Mouse (Mus musculus): ENCODE data around the gene Fam213b. TPM values are rescaled to one million over a fixed set of nuclear protein-coding genes. Genes with fewer than 3 reads are reported as not detected.

The Fam213b gene
- polyA plus RNA-seq, 1 experiment from 2014 or later = 52.1 TPM

- H3K4me2 ChIP-seq (ENCODE audit: low read length) = peak overlapping the region; percentile 55; the same call in 1 of the 2 replicates
- DNase-seq (no peak), ATAC-seq (ENCODE audit: low FRiP score, low TSS enrichment) (no peak)
- H3K9me3 ChIP-seq (ENCODE audit: control insufficient read depth, low read length) = no peaks in the 10 kb centered on the region
- H3K4me3 ChIP-seq (replicated peaks; ENCODE audit: low read depth, low read length) = no peak overlapping the region
- peak overlapping the region; percentile 53 for H3K27ac ChIP-seq (replicated peaks; ENCODE audit: low read depth, low read length)
- peaks cover 11% of the 10 kb centered on the region for H3K4me1 ChIP-seq (ENCODE audit: control insufficient read depth, insufficient read depth, low read length)
- H3K27me3 ChIP-seq (ENCODE audit: control insufficient read depth, insufficient read depth, low read length) = no peaks in the 10 kb centered on the region
- H3K9ac ChIP-seq (replicated peaks; ENCODE audit: low read length) = no peak overlapping the region
- 82% methylated on average over 3 of the region's 3 CpGs for WGBS
- no peaks in the 10 kb centered on the region for H3K36me3 ChIP-seq (ENCODE audit: control insufficient read depth, insufficient read depth, low read length)
Observed at GRCm38 (mm10) chr4:154863436-154863935, 35.4 kb downstream of the Fam213b start.

- WGBS = 76% methylated on average over 5 of the region's 5 CpGs
- no peak overlapping the region for H3K4me2 ChIP-seq (ENCODE audit: low read length)
Observed at GRCm38 (mm10) chr4:154861967-154862366, 37.0 kb downstream of the Fam213b start.

GRCm38 (mm10) chr4:154858601-154859000 is 40.3 kb downstream of the Fam213b start:
- no peak for ATAC-seq (ENCODE audit: low FRiP score, low TSS enrichment)
- 85% methylated on average over 3 of the region's 3 CpGs for WGBS
- Histone ChIP-seq H3K4me3 (replicated peaks; ENCODE audit: low read depth, low read length) (no peak overlapping the region), H3K4me1 (ENCODE audit: control insufficient read depth, insufficient read depth, low read length) (no peaks in the 10 kb centered on the region; the same call in 1 of the 2 replicates), H3K9ac (replicated peaks; ENCODE audit: low read length) (no peak overlapping the region), H3K27ac (replicated peaks; ENCODE audit: low read depth, low read length) (no peak overlapping the region), H3K27me3 (ENCODE audit: control insufficient read depth, insufficient read depth, low read length) (peaks cover 14% of the 10 kb centered on the region; the same call in 1 of the 2 replicates), H3K36me3 (ENCODE audit: control insufficient read depth, insufficient read depth, low read length) (no peaks in the 10 kb centered on the region), H3K4me2 (ENCODE audit: low read length) (no peak overlapping the region), H3K9me3 (ENCODE audit: control insufficient read depth, low read length) (no peaks in the 10 kb centered on the region)
- no peak for DNase-seq

More at GRCm38 (mm10) chr4:154861967-154862366, 37.0 kb downstream of the Fam213b start:
- Histone ChIP-seq H3K9me3 (ENCODE audit: control insufficient read depth, low read length) (no peaks in the 10 kb centered on the region), H3K4me3 (replicated peaks; ENCODE audit: low read depth, low read length) (no peak overlapping the region), H3K9ac (replicated peaks; ENCODE audit: low read length) (no peak overlapping the region), H3K4me1 (ENCODE audit: control insufficient read depth, insufficient read depth, low read length) (peaks cover 11% of the 10 kb centered on the region), H3K36me3 (ENCODE audit: control insufficient read depth, insufficient read depth, low read length) (no peaks in the 10 kb centered on the region), H3K27ac (replicated peaks; ENCODE audit: low read depth, low read length) (no peak overlapping the region), H3K27me3 (ENCODE audit: control insufficient read depth, insufficient read depth, low read length) (no peaks in the 10 kb centered on the region)
- no peak for DNase-seq
- no peak for ATAC-seq (ENCODE audit: low FRiP score, low TSS enrichment)

- Histone ChIP-seq H3K9me3 (ENCODE audit: control insufficient read depth, low read length) (no peaks in the 10 kb centered on the region), H3K4me2 (ENCODE audit: low read length) (no peak overlapping the region), H3K4me1 (ENCODE audit: control insufficient read depth, insufficient read depth, low read length) (no peaks in the 10 kb centered on the region; the same call in 1 of the 2 replicates), H3K27me3 (ENCODE audit: control insufficient read depth, insufficient read depth, low read length) (peaks cover 14% of the 10 kb centered on the region; the same call in 1 of the 2 replicates), H3K36me3 (ENCODE audit: control insufficient read depth, insufficient read depth, low read length) (no peaks in the 10 kb centered on the region), H3K4me3 (replicated peaks; ENCODE audit: low read depth, low read length) (no peak overlapping the region), H3K27ac (replicated peaks; ENCODE audit: low read depth, low read length) (no peak overlapping the region), H3K9ac (replicated peaks; ENCODE audit: low read length) (no peak overlapping the region)
- DNase-seq (no peak), ATAC-seq (ENCODE audit: low FRiP score, low TSS enrichment) (no peak)
- 79% methylated on average over 10 of the region's 10 CpGs for WGBS
Observed at GRCm38 (mm10) chr4:154857366-154858240, 41.3 kb downstream of the Fam213b start.

GRCm38 (mm10) chr4:154856882-154857281 is 42.1 kb downstream of the Fam213b start:
- WGBS = 86% methylated on average over 7 of the region's 7 CpGs
- ATAC-seq (ENCODE audit: low FRiP score, low TSS enrichment) = no peak

GRCm38 (mm10) chr4:154856480-154856837 is 42.5 kb downstream of the Fam213b start:
- Histone ChIP-seq H3K9me3 (ENCODE audit: control insufficient read depth, low read length) (no peaks in the 10 kb centered on the region), H3K27ac (replicated peaks; ENCODE audit: low read depth, low read length) (peak overlapping the region; percentile 86), H3K27me3 (ENCODE audit: control insufficient read depth, insufficient read depth, low read length) (peaks cover 14% of the 10 kb centered on the region; the same call in 1 of the 2 replicates), H3K4me3 (replicated peaks; ENCODE audit: low read depth, low read length) (peak overlapping the region; percentile 49), H3K4me2 (ENCODE audit: low read length) (peak overlapping the region; percentile 78), H3K4me1 (ENCODE audit: control insufficient read depth, insufficient read depth, low read length) (no peaks in the 10 kb centered on the region; the same call in 1 of the 2 replicates), H3K9ac (replicated peaks; ENCODE audit: low read length) (peak overlapping the region; percentile 63), H3K36me3 (ENCODE audit: control insufficient read depth, insufficient read depth, low read length) (no peaks in the 10 kb centered on the region)
- no peak for ATAC-seq (ENCODE audit: low FRiP score, low TSS enrichment)
- 18% methylated on average over 9 of the region's 9 CpGs for WGBS
- DNase-seq = no peak

More at GRCm38 (mm10) chr4:154856882-154857281, 42.1 kb downstream of the Fam213b start:
- no peaks in the 10 kb centered on the region for H3K9me3 ChIP-seq (ENCODE audit: control insufficient read depth, low read length)
- peaks cover 14% of the 10 kb centered on the region; the same call in 1 of the 2 replicates for H3K27me3 ChIP-seq (ENCODE audit: control insufficient read depth, insufficient read depth, low read length)
- no peak for DNase-seq
- H3K27ac ChIP-seq (replicated peaks; ENCODE audit: low read depth, low read length) = peak overlapping the region; percentile 86
- H3K9ac ChIP-seq (replicated peaks; ENCODE audit: low read length) = peak overlapping the region; percentile 63; the same call in 1 of the 2 replicates
- H3K4me2 ChIP-seq (ENCODE audit: low read length) = peak overlapping the region; percentile 78
- H3K4me3 ChIP-seq (replicated peaks; ENCODE audit: low read depth, low read length) = peak overlapping the region; percentile 49; the same call in 1 of the 2 replicates
- H3K4me1 ChIP-seq (ENCODE audit: control insufficient read depth, insufficient read depth, low read length) = no peaks in the 10 kb centered on the region; the same call in 1 of the 2 replicates
- no peaks in the 10 kb centered on the region for H3K36me3 ChIP-seq (ENCODE audit: control insufficient read depth, insufficient read depth, low read length)

- no peaks in the 10 kb centered on the region; the same call in 1 of the 2 replicates for H3K4me1 ChIP-seq (ENCODE audit: control insufficient read depth, insufficient read depth, low read length)
- DNase-seq = peak; percentile 98
- no peaks in the 10 kb centered on the region for H3K36me3 ChIP-seq (ENCODE audit: control insufficient read depth, insufficient read depth, low read length)
- H3K27me3 ChIP-seq (ENCODE audit: control insufficient read depth, insufficient read depth, low read length) = peaks cover 14% of the 10 kb centered on the region; the same call in 1 of the 2 replicates
- peak overlapping the region; percentile 63 for H3K9ac ChIP-seq (replicated peaks; ENCODE audit: low read length)
- peak; percentile 96 for ATAC-seq (ENCODE audit: low FRiP score, low TSS enrichment)
- peak overlapping the region; percentile 49 for H3K4me3 ChIP-seq (replicated peaks; ENCODE audit: low read depth, low read length)
- H3K27ac ChIP-seq (replicated peaks; ENCODE audit: low read depth, low read length) = peak overlapping the region; percentile 86
- no peaks in the 10 kb centered on the region for H3K9me3 ChIP-seq (ENCODE audit: control insufficient read depth, low read length)
- H3K4me2 ChIP-seq (ENCODE audit: low read length) = peak overlapping the region; percentile 78
- under 1% methylated on average over 110 of the region's 110 CpGs for WGBS
Observed at GRCm38 (mm10) chr4:154855721-154856479, 43.0 kb downstream of the Fam213b start.

- H3K4me2 ChIP-seq (ENCODE audit: low read length) = peak overlapping the region; percentile 78
- no peaks in the 10 kb centered on the region for H3K9me3 ChIP-seq (ENCODE audit: control insufficient read depth, low read length)
- H3K4me1 ChIP-seq (ENCODE audit: control insufficient read depth, insufficient read depth, low read length) = no peaks in the 10 kb centered on the region; the same call in 1 of the 2 replicates
- H3K9ac ChIP-seq (replicated peaks; ENCODE audit: low read length) = no peak overlapping the region; the same call in 1 of the 2 replicates
- H3K27ac ChIP-seq (replicated peaks; ENCODE audit: low read depth, low read length) = peak overlapping the region; percentile 86; the same call in 1 of the 2 replicates
- WGBS = 59% methylated on average over 12 of the region's 12 CpGs
- peaks cover 14% of the 10 kb centered on the region; the same call in 1 of the 2 replicates for H3K27me3 ChIP-seq (ENCODE audit: control insufficient read depth, insufficient read depth, low read length)
- peak overlapping the region; percentile 49; the same call in 1 of the 2 replicates for H3K4me3 ChIP-seq (replicated peaks; ENCODE audit: low read depth, low read length)
- H3K36me3 ChIP-seq (ENCODE audit: control insufficient read depth, insufficient read depth, low read length) = no peaks in the 10 kb centered on the region
- no peak for ATAC-seq (ENCODE audit: low FRiP score, low TSS enrichment)
- DNase-seq = no peak
Observed at GRCm38 (mm10) chr4:154854676-154855345, 44.1 kb downstream of the Fam213b start.
